Mouse (Mus musculus): Measurements from ENCODE around the gene G430095P16Rik.

DNA sequence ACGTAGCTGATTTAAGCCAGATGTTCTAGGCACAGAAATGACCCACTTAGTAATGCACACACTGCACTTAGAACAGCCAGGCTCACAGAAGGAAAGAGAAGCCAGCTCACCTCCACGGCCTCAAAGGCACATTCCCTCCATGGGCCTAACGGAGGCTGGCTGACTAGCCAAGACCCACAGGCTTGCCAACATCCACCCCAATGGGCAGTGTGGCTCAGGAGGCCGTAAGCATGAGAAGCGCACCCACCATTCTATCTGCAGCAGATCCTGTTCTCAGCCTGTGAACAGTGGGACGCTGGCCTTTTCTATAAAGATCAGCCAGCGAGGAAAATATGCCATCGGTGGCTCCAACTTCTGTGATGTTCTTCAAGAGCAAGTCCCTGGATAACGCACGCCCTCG, 6.0 kb upstream of the G430095P16Rik start:
- TF ChIP-seq CTCF (IDR thresholded peaks at IDR 0.05; ENCODE audit: insufficient read depth, low read depth, low read length) (no peak), POLR2A (IDR thresholded peaks at IDR 0.05; ENCODE audit: insufficient read depth, low read depth, low read length) (no peak)

Measured in olfactory bulb, adult 2 months (tissue).